Mouse (Mus musculus) neural tube, embryonic 10.5 days (tissue): ENCODE measurements around the gene Rbms3.

Experiments used
- DNase-seq: peaks from one replicate; pipeline ENCODE4 v3.0.0-alpha.2; 2017; ENCODE audit warnings: low spot score; ENCODE audit errors: extremely low spot score

Gene Rbms3

GRCm38 (mm10) chr9:117066502-117066901 is 563.2 kb downstream of the Rbms3 start:
- no peak for DNase-seq

DNA sequence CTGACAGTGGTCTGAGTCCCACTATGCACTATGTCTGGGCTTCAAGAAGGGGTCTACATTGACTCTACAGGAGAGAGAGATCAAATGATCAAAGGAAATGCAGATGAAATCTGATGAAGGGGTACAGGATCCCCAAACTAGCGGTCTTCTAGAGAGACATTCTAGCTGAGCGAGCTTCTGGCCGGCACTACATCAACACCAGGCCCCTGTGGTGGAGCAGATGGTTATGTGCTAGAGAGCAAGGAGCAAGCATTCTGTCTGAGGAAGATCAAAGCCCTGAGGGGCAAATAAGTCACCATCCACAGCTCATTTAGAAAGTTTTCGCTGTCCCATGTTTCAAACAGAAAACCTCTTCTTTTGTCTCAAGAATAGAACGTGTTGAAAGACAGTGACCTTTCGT is 564.1 kb downstream of the Rbms3 start:
- no peak for DNase-seq

- no peak for DNase-seq
Measured at GRCm38 (mm10) chr9:117059586-117059985, 570.1 kb downstream of the Rbms3 start.

DNA sequence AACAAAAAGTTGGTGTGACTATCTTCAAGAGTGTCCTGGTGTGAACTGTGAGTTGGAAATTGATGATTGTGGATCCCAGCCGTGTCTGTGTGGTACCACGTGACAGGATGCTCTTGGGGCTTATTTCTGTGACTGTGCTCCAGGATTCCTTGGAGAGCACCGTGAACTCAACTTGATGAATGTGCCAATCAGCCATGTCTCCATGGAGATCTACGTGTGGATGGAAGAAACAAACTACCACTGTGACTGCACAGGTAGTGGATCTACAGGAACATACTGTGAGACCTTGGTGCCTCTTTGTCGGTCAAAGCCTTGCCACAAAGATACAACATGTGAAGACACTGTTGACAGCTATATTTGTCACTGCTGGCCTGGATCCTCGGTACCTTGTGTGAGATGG is 570.6 kb downstream of the Rbms3 start:
- no peak for DNase-seq

GRCm38 (mm10) chr9:117051935-117052334 is 577.8 kb downstream of the Rbms3 start:
- no peak for DNase-seq

- DNase-seq: no peak
Measured at GRCm38 (mm10) chr9:117048641-117049040, 581.1 kb downstream of the Rbms3 start.

DNA sequence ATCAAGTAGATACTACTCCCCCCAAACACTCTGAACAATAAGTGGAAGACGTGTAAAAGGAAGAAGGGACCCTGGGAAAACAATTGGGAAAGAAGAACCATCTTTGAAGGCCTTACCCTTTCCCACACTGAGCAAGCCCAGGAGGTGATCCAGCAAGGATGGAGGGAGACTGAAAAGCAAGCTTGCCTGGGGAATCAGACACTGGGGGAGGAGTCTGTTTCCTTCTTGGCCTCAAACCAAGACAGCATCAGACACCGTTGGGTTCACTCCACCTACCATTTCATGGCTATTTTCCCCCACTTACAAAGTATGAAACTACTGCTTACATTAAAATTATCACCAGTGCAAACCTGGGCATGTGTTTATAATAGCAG is 587.7 kb downstream of the Rbms3 start:
- no peak for DNase-seq

DNA sequence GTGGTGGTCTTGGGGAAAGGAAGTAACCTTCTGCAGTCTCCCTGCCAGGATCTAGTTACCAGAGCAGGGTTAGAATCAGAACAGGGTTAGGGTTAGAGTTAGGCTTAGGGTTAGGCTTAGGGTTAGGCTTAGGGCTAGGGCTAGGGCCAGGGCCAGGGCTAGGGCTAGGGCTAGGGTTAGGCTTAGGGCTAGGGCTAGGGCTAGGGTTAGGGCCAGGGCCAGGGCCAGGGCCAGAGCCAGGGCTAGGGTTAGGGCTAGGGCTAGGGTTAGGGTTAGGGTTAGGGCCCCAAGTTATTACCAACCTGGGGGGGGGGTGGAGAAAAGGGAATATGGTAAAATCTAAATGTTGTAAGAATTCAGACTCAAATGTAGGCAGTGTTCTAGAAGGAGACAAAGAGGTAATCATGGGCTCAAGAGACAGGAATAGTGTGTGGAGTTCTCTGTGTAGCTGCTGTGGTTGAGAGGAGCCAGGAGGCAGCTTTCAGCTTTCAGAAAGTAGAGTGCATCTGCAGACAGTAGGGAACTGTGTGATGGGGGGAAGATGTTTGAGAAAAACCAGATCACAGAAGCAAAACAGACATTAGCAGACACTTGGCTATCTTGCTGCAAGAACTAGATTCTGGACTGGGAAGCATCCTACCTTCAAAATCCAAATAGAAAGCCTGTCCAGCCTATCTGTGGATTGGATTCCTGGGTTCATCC is 588.3 kb downstream of the Rbms3 start:
- DNase-seq: no peak

- DNase-seq: no peak
Measured at GRCm38 (mm10) chr9:117039941-117040453, 589.7 kb downstream of the Rbms3 start.

DNA sequence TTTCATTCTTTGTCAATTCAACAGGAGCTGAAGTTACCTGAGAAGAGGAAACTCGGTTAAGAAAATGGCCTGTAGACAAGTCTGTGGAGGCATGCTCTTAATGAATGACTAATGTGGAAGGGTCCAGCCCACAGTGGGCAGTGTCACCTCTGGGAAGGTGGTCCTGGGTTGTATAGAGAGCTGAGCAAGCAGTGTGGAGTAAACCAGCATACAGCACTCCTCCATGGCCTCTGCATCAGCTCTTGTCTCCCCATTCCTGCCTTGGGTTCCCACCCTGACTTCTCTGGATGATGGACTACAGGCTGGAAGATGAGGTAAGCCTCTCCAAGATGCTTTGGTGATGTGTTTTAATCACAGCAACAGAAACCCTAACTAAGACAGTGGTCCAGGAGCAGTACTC is 597.0 kb downstream of the Rbms3 start:
- no peak for DNase-seq

DNA sequence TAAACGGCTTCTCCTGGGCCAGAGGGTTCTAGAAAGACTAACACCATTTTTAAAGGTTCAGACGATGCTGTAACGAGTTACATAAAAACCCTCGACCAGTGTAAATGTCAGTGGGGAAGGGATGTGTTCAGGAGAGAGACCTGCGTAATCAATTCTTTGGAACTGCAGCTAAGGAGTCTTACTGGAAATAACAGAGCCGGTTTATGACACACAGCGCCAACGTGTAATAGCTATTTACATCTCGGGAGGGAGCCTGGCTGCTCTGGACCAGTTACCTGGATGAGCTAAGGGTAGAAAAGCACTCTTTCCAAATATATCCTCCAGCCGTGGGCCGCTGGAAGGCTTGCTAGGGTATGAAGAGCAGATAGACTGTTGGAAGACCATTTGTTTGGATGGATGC is 598.5 kb downstream of the Rbms3 start:
- DNase-seq: no peak

- no peak for DNase-seq
Measured at GRCm38 (mm10) chr9:117030837-117031236, 598.9 kb downstream of the Rbms3 start.

DNA sequence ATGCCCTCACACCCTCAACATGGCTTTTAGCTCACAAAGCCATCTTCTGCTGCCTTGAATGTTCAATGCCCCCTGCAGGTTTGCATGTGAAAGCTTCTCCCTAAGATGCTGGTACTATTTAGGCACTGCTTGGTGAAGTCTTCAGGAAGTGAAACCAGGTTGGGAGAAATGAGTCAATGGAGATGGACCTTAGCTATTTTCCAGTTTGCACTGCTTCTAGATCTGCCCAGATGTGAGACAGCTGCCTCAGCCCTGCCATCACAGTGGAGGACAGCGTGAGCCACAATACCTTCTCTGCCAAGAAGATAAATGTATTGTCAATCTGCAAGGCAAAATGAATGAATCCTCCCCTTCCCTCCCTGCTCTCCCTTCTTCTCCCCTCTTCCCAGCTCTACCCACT is 599.8 kb downstream of the Rbms3 start:
- no peak for DNase-seq

DNA sequence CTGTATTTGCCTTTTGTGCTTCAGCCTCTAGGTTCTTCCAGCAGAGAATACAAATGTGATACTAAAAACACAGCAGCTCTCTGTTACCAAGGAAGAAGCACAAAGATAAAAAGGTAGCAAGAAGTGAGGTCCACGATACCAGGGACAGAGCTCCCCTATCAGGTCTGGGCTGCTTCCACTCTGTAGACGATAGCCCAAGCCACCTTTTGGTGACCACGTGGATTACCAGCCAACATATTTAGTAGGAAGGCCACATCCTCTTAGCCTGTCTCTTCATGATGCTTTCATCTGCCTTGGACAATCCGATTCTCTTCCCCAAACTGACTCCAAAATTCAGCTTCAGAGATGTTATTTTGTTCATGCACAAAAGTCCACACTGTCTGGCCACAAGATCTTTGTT is 601.1 kb downstream of the Rbms3 start:
- DNase-seq: no peak

GRCm38 (mm10) chr9:117022086-117022485 is 607.6 kb downstream of the Rbms3 start:
- no peak for DNase-seq

DNA sequence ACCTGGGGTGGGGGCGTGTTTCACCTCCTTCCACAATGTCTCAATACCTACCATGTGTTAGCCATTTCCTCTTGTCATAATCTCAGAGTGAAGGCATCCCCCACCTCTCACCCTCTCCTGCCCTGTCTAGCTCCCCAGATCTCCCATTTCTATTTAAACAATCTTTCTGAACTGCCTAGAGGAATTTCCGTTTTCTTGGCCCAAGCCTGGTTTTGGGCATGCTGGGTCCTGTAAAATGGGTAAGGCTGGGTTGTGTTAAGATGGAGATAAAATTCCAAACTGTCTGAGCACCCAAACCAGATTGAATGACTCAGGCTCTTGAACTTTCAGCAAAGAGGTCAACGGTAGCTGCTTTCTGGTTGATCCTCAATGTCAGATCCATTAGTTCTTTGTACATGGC is 608.2 kb downstream of the Rbms3 start:
- no peak for DNase-seq

DNA sequence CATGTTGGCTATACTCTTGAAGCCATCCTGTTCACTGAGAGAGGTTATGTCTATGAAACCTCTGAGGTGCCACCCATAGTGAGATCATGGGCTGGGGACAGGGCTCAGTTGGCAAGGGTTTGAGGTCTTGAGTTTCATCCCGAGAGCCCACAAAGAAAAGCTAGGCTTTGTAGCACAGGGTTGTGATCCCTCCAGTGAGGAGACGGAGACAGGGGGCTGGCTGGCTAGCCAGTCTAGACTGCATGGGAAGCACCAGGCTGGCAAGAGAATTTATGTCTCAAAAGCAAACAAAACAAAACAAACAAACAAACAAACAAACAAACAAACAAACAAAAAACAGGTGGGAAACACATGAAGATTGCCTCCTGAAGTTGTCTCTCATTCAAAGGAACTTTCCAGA is 609.5 kb downstream of the Rbms3 start:
- DNase-seq: no peak

DNA sequence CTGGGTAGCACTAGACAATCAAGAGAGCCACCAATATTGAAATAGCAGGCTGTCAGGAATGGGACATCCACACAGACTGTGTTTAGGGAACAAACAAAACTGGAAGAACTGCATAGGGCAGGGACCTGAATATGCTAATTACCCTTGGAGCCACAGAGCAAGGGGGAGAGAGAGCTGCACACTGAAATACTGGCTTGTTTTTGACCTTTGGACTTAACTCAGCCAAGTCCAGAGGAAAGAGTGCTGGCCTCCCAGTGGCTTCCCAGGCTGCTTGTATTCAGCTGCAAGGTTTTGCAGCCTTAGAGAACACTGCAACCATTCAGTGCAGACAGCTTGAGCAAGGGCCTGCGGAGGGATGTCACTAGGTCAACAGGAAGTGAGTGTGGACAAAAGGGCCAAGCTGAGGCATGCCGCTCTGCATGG is 611.0 kb downstream of the Rbms3 start:
- DNase-seq: peak; percentile 49

GRCm38 (mm10) chr9:117018301-117018700 is 611.4 kb downstream of the Rbms3 start:
- DNase-seq: no peak

DNA sequence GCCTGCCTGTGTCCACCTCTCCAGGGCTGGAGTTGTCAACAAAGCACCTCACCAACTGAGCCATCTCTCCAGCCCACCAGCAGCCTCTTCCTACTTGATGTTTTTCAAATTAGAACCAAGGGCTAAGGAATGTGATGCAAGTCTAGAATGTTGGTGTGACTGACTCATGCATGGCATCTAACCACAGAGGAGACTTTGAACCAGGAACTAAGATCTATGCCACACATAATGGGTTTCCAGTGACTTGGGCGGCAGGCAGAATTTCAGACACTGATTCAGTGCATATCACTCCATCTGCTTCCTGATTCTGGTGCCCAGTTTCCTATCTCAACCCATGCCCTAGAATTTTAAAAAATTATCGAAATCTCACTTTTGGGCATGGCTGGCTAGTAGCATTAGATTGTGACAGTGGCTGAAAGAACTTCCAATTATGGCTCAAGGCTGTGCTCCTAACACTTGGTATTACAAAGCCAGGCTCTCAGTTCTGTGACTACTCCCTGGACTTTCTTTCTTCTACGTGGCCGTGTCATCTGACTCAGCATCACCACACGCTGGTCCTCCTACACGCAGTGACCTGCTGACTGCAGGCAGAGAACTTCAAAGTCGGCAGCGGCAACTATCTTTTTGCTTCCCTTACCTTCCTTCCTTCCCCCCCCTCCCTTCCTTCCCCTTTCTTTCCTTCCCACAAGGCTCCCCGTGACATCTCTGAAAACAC is 613.0 kb downstream of the Rbms3 start:
- no peak for DNase-seq

DNA sequence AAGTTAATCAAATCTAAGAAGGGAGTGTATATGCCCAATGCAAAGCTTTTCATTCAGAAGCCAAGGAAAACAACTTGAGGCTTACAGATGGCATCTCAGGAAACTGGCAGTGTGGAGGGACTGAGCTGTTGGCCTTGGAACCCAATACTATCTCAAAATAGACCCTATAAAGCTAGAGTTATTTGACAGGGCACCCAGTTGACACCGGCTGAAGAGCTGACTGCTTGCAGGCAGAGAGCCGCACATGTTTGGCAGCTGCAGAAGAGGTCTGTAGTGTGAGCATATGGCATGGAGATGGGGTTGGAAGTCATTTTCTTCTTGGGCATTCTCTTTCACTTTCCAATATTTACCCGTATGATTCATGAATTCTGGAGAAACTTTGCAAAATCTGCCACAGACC is 616.3 kb downstream of the Rbms3 start:
- DNase-seq: no peak

DNA sequence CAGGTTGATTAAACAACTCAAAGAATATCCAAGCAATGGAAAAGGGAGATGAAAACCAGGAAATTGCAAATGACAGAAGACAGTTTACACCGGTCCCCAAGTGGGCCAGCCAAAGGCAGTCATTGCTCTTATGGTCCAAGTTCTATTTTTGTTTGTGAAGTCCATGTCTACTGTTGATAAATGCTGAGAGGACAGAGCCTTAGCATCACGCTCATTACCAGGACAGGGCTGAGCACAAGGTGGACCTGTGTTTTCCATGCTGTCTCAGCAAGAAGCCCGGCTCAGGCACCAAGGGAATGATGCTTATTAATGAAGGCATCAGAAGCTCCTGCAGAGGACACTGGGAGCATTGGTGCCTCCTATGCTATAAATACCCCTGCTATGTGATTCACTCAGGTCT is 618.9 kb downstream of the Rbms3 start:
- DNase-seq: no peak

GRCm38 (mm10) chr9:117008194-117008593 is 621.5 kb downstream of the Rbms3 start:
- DNase-seq: no peak
